Mouse (Mus musculus) testis, adult 2 months (tissue): ENCODE results near the gene Tango6. TPM values are rescaled to one million over a fixed set of nuclear protein-coding genes. Genes with fewer than 3 reads are reported as not detected.

Experiments used
- H3K27ac ChIP-seq: fragments of 200-500 bp; 2 replicates; pipeline ENCODE4 v1.5.1; 2012; ENCODE audit warnings: low read depth, low read length; ENCODE audit not compliant: control insufficient read depth, insufficient read depth
- H3K27me3 ChIP-seq: fragments of 200-500 bp; 2 replicates; pipeline ENCODE4 v1.6.1; 2012; ENCODE audit warnings: mild to moderate bottlenecking, low read length, moderate library complexity; ENCODE audit not compliant: control insufficient read depth, insufficient read depth
- H3K36me3 ChIP-seq: fragments of 200-500 bp; 2 replicates; pipeline ENCODE4 v1.6.1; 2012; ENCODE audit warnings: mild to moderate bottlenecking, low read length; ENCODE audit not compliant: control insufficient read depth, insufficient read depth
- H3K4me1 ChIP-seq: fragments of 200-500 bp; 2 replicates; pipeline ENCODE4 v1.6.1; 2012; ENCODE audit warnings: low read length; ENCODE audit not compliant: control insufficient read depth, insufficient read depth
- H3K4me3 ChIP-seq: fragments of 200-500 bp; 2 replicates; pipeline ENCODE4 v1.5.1; 2012; ENCODE audit warnings: low read depth, mild to moderate bottlenecking, low read length, moderate library complexity, mixed read lengths; ENCODE audit not compliant: control insufficient read depth
- CTCF ChIP-seq: fragments of 200-500 bp; IDR thresholded peaks from 2 replicates; pipeline ENCODE4 v1.5.1; 2012; ENCODE audit warnings: low read depth, mild to moderate bottlenecking, inconsistent platforms, low read length, moderate library complexity; ENCODE audit not compliant: control insufficient read depth, insufficient read depth, insufficient replicate concordance
- POLR2A ChIP-seq: fragments of 200-500 bp; IDR thresholded peaks from 2 replicates; pipeline ENCODE4 v1.6.1; 2012; ENCODE audit warnings: low read depth, mild to moderate bottlenecking, inconsistent platforms, low read length, moderate library complexity; ENCODE audit not compliant: control insufficient read depth
- polyA plus RNA-seq: library from polyadenylated mRNA; depleted of rRNA; stranded (reverse); fragments of >200 nt; gene quantifications from 2 replicates; pipeline ENCODE4 v1.2.3, GENCODE M21; 2012

The Tango6 gene
- polyA plus RNA-seq, 1 experiment: 3.3 TPM

DNA sequence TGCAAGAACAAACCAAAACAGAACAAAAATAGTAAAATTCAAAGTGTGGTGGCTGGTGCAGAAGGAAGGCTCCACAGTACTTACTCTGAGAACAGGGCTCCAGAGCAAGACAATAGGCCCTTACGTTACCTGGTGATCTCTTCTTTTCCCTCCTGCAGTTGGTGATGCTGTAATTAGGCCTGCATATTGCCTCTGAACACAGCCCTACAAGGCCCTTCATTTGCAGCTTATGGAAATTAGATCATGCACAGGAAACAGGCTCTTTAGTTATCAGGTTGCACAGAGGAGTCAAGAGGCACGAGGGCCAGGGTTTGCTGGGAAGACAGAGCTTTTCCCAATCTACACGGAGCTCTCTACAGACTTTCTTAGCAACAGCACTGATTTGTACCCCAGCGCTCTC, 31.4 kb downstream of the Tango6 start:
- no peak overlapping the region for H3K27ac ChIP-seq
- no peaks in the 10 kb centered on the region for H3K36me3 ChIP-seq
- TF ChIP-seq POLR2A (no peak), CTCF (no peak)
- H3K4me3 ChIP-seq: no peak overlapping the region
- no peaks in the 10 kb centered on the region for H3K27me3 ChIP-seq
- no peaks in the 10 kb centered on the region for H3K4me1 ChIP-seq

GRCm38 (mm10) chr8:106718091-106718500, 35.2 kb downstream of the Tango6 start:
- no peak overlapping the region for H3K27ac ChIP-seq
- H3K4me1 ChIP-seq: no peaks in the 10 kb centered on the region
- H3K36me3 ChIP-seq: no peaks in the 10 kb centered on the region
- no peaks in the 10 kb centered on the region for H3K27me3 ChIP-seq
- TF ChIP-seq CTCF (peak; percentile 16; the same call in 1 of the 2 replicates), POLR2A (no peak)
- no peak overlapping the region for H3K4me3 ChIP-seq

DNA sequence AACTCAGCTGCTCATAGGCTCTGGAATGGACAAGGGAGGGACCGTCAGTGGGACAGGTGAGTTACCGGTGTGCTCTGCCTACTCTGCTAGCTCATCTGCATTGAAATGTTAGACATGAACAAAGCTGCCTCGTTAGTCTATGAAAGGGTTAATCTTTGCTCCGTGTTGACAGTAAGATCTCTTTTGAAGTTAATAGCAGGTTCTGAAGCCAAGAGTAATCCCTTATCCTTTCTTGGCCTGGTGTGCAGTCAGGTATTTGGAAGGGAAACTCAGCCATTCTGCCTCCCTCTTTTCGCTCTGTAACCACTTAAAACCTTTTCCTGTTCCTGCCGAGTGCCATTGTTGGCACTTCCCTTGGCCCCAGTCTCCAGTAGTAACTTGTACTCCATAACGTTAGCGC, 38.1 kb downstream of the Tango6 start:
- no peaks in the 10 kb centered on the region for H3K27me3 ChIP-seq
- no peak overlapping the region for H3K27ac ChIP-seq
- TF ChIP-seq POLR2A (no peak), CTCF (no peak)
- no peak overlapping the region for H3K4me3 ChIP-seq
- H3K4me1 ChIP-seq: no peaks in the 10 kb centered on the region
- no peaks in the 10 kb centered on the region for H3K36me3 ChIP-seq

- no peaks in the 10 kb centered on the region for H3K27me3 ChIP-seq
- H3K36me3 ChIP-seq: no peaks in the 10 kb centered on the region
- no peaks in the 10 kb centered on the region for H3K4me1 ChIP-seq
- H3K4me3 ChIP-seq: no peak overlapping the region
- no peak for TF ChIP-seq POLR2A
- no peak for TF ChIP-seq CTCF
- H3K27ac ChIP-seq: no peak overlapping the region
Measured at GRCm38 (mm10) chr8:106722453-106722852, 39.6 kb downstream of the Tango6 start.

DNA sequence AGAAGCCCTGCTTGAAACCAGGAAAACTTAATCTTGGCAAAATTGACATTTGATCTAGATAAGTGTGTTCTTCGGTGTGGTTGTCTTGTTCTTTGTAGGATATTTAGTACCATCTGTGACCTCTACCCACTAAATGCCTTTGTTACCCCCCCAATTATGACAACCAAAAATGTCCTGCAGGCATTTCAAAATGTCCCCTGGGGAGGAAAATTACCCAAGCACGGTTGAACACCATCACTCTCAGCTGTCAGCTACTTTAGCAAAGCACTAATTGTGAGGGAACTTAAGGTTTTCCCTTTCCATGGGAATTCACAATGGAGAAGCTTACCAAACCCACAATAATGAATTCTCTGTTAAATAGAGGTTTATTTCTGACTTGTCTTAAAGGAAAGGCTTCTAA, 41.1 kb downstream of the Tango6 start:
- H3K4me1 ChIP-seq: no peaks in the 10 kb centered on the region
- H3K27me3 ChIP-seq: no peaks in the 10 kb centered on the region
- H3K27ac ChIP-seq: no peak overlapping the region
- TF ChIP-seq POLR2A: no peak
- TF ChIP-seq CTCF: no peak
- no peaks in the 10 kb centered on the region for H3K36me3 ChIP-seq
- H3K4me3 ChIP-seq: no peak overlapping the region

- TF ChIP-seq CTCF (no peak), POLR2A (no peak)
- Histone ChIP-seq H3K27ac (no peak overlapping the region), H3K27me3 (no peaks in the 10 kb centered on the region), H3K4me3 (no peak overlapping the region), H3K36me3 (no peaks in the 10 kb centered on the region), H3K4me1 (no peaks in the 10 kb centered on the region)
Measured at GRCm38 (mm10) chr8:106726551-106726950, 43.7 kb downstream of the Tango6 start.

DNA sequence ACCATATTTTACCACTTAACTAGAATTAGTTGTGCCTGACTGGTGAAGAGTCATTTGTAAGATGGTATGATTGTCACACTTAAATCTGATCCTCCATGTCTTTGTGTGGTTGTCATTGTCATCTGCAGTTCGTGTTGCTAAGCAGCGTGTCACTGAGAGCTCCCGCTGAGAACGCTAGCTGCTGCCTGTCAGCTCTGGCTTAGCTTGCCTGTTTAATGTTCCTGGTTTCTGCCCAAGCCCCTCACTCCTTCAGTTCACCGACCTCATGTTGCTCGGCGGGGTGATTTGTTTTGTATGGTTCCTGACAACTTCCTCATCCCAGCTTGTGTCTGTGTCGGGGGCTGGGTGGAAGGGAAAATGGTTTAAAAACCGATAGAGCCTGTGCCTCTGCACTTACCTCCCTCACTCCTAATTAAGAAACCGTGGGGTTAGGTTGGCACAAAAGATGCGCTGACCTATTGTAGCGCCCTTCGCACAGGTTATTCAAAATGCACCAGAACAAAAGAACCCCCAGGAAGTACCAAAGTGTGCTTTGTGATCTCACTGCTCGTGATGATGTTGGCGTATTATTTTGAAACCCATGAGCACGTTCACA, 44.5 kb downstream of the Tango6 start:
- no peaks in the 10 kb centered on the region for H3K27me3 ChIP-seq

More for the DNA sequence above, 44.5 kb downstream of the Tango6 start:
- no peak overlapping the region for H3K27ac ChIP-seq
- TF ChIP-seq CTCF: no peak
- TF ChIP-seq POLR2A: no peak
- H3K4me3 ChIP-seq: no peak overlapping the region
- H3K4me1 ChIP-seq: no peaks in the 10 kb centered on the region
- no peaks in the 10 kb centered on the region for H3K36me3 ChIP-seq
